Mouse (Mus musculus) heart, postnatal 14 days (tissue): ENCODE measurements around the gene C8b. TPM values are rescaled to one million over a fixed set of nuclear protein-coding genes. Genes with fewer than 3 reads are reported as not detected.
A peak's percentile ranks its signal among the peaks of the same experiment; 100 is the strongest.

ENCODE experiments used
- DNase-seq, 2 experiments: peaks; one replicate each; pipeline ENCODE4 v3.0.0; 2021 to 2022
- intact Hi-C: fragments of 180-260 bp; cut with DNase I; formaldehyde crosslinking; loops from one replicate; pipeline ENCODE4 v1.15.1; 2025
- total RNA-seq, 2 experiments: library from RNA; stranded (reverse); gene quantifications; 2 replicates each; pipeline ENCODE4 v1.2.3; 2021

C8b gene
- total RNA-seq, 2 experiments from 2014 or later = not detected

- no peak for DNase-seq
- intact Hi-C loops = no loop called here
Observed at GRCm38 (mm10) chr4:104805414-104806257, 39.5 kb downstream of the C8b start.

- intact Hi-C loops = no loop called here
- DNase-seq = no peak
Observed at GRCm38 (mm10) chr4:104810710-104811286, 44.7 kb downstream of the C8b start.

- no peak for DNase-seq
- intact Hi-C loops = no loop called here
Observed at GRCm38 (mm10) chr4:104813617-104814016, 47.5 kb downstream of the C8b start.

GRCm38 (mm10) chr4:104816519-104817232 is 50.6 kb downstream of the C8b start:
- intact Hi-C loops = no loop called here
- DNase-seq = no peak

- intact Hi-C loops = no loop called here
- DNase-seq = no peak
Observed at GRCm38 (mm10) chr4:104817509-104817908, 51.4 kb downstream of the C8b start.

GRCm38 (mm10) chr4:104818986-104819385 is 52.9 kb downstream of the C8b start:
- no peak for DNase-seq
- intact Hi-C loops = no loop called here

GRCm38 (mm10) chr4:104819891-104820290 is 53.8 kb downstream of the C8b start:
- intact Hi-C loops = no loop called here

GRCm38 (mm10) chr4:104823597-104824101 is 57.5 kb downstream of the C8b start:
- intact Hi-C loops = no loop called here
- DNase-seq = no peak

More at GRCm38 (mm10) chr4:104819891-104820290, 53.8 kb downstream of the C8b start:
- DNase-seq = no peak

GRCm38 (mm10) chr4:104824381-104825077 is 58.4 kb downstream of the C8b start:
- intact Hi-C loops = no loop called here
- DNase-seq = no peak

GRCm38 (mm10) chr4:104828939-104829338 is 62.8 kb downstream of the C8b start:
- intact Hi-C loops = no loop called here
- DNase-seq = peak in 1 of 2 experiments; percentile 7

GRCm38 (mm10) chr4:104835096-104835495 is 69.0 kb downstream of the C8b start:
- DNase-seq = no peak
- intact Hi-C loops = no loop called here

GRCm38 (mm10) chr4:104838342-104838741 is 72.2 kb downstream of the C8b start:
- intact Hi-C loops = no loop called here
- no peak for DNase-seq

- no peak for DNase-seq
- intact Hi-C loops = no loop called here
Observed at GRCm38 (mm10) chr4:104842204-104842603, 76.1 kb downstream of the C8b start.

- DNase-seq = no peak
Observed at GRCm38 (mm10) chr4:104843546-104843945, 77.4 kb downstream of the C8b start.

More at GRCm38 (mm10) chr4:104843546-104843945, 77.4 kb downstream of the C8b start:
- intact Hi-C loops = no loop called here

Other genes starting within 250 kb of the C8b start
- not detected for gene Gm17662, start 91.0 kb downstream of the C8b start, total RNA-seq
- not detected for gene C8a, start 110.1 kb downstream of the C8b start, total RNA-seq
- gene Fyb2, start 147.1 kb downstream of the C8b start, total RNA-seq = not detected